Mouse (Mus musculus) right cerebral cortex, postnatal 14 days (tissue): ENCODE data around the gene Cdrt4.

Source experiments
- DNase-seq: peaks from one replicate; pipeline ENCODE4 v3.0.0; 2022

Cdrt4 gene

DNA sequence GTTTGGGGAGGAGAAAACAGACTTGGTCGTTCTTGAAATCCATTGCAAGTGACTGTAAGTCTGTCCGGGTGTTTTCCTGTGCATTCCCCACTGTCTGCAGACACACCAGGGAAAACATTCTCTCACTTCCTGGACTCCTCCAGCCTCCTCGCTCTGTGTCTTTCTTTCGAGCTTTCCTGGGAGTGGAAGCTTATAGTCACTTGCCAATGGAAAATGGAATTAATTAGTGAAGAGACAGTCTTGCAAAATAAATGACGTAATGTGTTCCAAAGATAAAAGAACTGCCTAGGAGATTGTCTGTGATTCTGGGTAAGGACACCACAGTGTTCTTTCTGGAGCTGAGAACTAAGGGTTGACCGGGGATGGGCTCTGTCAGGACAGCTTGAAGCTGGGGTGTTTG lies 7.5 kb upstream of the Cdrt4 start:
- no peak for DNase-seq

GRCm38 (mm10) chr11:62945514-62945913 lies 5.5 kb upstream of the Cdrt4 start:
- no peak for DNase-seq

DNA sequence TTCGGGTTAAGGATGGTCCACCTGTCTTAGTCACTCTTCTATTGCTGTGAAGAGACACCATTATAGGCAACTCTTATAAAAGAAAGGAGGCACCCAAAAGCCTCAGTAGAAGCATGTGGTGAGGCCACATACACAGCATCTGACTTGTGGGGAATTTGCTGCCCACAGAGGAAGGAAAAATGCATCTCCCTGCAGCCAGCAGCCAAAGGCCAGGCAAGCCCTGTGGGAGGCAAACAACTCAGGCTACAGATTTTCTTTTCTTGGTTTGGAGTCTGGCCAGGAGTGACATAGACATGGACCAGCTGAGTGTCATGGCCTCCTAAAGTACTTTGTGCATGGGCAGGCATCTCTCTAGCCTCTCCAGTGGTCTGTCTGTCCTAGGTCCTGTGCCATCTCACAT lies 1.4 kb upstream of the Cdrt4 start:
- DNase-seq = no peak

DNA sequence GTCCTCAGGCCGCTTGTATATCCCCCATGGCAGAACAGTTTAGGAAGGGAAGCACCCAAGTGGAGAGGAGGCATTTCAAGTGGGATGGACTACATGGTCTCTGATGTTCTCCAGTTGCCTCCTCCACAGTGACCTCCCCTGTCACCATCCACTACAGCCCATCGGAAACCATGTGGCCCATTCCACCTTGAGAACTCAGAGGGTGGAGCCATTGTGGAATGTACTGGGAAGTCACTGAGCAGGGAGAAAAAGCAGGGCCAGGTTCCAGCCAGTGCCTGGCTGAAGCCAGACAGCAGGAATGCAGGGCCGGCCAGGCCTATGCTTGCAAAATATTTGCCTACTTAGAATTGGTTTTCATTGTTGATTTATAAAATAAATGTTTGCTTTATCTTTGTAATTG lies 3.8 kb downstream of the Cdrt4 start:
- no peak for DNase-seq

DNA sequence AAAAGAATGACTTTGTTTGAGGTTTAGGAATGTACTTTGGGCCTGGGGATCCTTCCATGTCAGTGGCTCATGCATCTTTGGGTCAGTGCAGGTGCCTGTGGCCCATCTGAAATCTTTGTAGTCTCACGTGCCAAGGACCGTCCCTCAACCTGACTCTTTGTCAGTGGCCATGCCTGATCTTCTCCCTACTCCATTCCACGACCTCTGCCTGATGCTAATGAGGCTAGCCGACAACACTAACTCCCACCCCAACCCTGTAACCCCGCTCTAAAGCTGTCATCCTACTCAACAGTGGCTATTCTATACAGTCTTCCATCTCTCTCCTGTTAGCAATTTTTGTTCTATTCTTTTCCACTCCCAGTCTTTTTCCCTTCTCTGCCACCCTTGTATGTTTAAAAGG lies 4.2 kb downstream of the Cdrt4 start:
- DNase-seq = no peak

GRCm38 (mm10) chr11:62955776-62956175 lies 4.8 kb downstream of the Cdrt4 start:
- no peak for DNase-seq

DNA sequence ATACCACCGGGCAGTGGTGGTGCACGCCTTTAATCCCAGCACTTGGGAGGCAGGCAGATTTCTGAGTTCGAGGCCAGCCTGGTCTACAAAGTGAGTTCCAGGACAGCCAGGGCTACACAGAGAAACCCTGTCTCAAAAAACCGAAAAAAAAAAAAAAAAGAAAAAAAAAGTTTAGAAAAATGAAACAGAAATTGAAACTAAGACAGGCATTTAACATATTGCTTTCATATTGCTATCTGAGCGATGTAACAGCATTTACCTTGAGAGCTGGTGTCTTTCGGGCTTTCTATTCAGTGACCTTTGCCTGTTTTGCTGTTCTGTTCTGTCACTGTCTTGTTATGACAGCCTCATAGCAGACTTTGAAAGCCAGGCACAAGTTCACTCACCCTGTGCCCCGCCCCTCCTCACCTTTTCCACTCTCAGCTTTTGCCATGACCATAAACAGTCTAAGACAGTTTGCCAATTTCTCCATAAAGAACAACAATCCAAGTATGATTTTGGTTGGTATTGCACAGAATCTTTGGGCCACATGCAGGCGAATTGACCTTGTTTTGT lies 6.7 kb downstream of the Cdrt4 start:
- DNase-seq = no peak

DNA sequence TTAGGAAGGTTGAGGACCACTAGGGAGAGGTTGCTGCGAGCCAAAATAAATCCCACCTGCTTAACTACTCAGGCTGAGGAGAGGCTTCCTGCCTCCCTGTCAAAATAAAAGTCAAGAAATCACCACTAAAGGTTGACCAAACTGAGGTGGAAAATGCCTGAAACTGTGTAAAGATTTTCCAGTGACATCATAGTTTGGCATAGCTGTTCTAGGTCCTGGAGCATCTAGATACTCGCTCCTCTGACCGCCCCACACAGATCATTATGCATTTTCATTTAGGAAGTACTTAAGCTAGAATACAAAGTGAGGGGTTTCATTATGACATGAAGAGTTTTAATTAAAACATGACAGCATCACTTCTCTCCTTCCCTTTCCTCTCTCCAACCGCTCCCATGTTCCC lies 12.3 kb downstream of the Cdrt4 start:
- no peak for DNase-seq

- DNase-seq = no peak
Observed at GRCm38 (mm10) chr11:62966424-62966764, 15.4 kb downstream of the Cdrt4 start.

- peak; percentile 11 for DNase-seq
Observed at GRCm38 (mm10) chr11:62966765-62967633, 16.0 kb downstream of the Cdrt4 start.

GRCm38 (mm10) chr11:62977176-62977575 lies 26.2 kb downstream of the Cdrt4 start:
- DNase-seq = no peak

GRCm38 (mm10) chr11:62978886-62979285 lies 27.9 kb downstream of the Cdrt4 start:
- DNase-seq = no peak

DNA sequence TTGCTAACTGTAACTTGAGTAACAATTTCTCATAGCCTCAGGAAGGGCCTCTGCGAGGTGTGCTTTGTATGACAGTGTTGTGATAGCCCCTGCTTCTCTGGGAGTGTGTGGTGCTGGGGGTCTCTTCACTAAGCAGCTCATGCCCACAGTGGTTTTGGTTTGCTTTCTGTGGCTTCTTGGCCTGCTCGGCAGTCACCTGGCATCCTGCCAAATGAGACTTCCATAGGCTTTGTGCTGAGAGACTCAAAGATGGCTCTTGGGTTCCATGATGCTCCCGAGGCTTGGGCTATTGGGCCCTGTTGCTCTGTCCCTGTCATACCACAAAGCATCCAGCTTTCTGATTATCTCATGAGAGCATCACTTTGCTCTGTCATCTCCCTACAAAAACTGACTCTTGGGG lies 30.7 kb downstream of the Cdrt4 start:
- DNase-seq = no peak

GRCm38 (mm10) chr11:62983793-62984192 lies 32.8 kb downstream of the Cdrt4 start:
- no peak for DNase-seq

GRCm38 (mm10) chr11:62984365-62984764 lies 33.4 kb downstream of the Cdrt4 start:
- DNase-seq = no peak

DNA sequence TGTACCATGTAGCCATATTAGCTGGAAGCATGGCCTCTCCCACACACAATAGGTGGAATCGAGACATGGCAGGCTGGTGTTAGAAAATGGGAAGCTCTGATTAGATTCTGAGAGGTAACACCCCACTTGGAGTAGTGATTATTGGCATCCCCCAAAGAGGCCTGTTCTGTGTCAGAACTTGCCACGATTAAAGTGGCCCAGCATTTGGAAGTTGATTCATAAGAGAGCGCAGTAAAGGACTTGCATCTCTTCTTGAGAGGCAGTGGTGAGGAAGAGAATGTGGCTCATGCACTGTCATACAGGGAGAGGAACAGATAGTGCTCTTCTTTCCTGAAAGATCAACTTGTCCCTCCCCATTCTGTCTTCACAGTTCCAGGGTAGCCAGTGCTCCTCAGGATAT lies 34.1 kb downstream of the Cdrt4 start:
- no peak for DNase-seq

DNA sequence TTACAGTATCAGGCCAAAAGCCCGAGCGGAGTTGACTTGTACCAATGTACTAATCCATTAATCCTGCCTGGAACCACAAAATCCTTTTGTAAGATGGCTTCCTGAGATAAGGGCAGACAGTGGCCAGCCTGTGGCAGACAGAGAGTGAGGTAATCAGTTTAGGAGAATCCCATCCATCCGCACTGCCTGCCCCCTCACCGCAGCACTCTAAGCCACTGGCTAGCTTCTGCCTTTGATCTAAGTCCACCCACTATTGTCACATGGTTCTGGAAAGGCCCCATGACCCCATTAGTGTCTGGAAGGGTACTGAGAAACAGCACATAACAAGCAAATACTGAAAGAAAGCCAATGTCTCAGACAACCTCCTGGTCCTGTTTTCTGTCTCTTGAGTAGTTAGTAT lies 35.6 kb downstream of the Cdrt4 start:
- no peak for DNase-seq

GRCm38 (mm10) chr11:62990150-62990685 lies 39.2 kb downstream of the Cdrt4 start:
- DNase-seq = no peak

DNA sequence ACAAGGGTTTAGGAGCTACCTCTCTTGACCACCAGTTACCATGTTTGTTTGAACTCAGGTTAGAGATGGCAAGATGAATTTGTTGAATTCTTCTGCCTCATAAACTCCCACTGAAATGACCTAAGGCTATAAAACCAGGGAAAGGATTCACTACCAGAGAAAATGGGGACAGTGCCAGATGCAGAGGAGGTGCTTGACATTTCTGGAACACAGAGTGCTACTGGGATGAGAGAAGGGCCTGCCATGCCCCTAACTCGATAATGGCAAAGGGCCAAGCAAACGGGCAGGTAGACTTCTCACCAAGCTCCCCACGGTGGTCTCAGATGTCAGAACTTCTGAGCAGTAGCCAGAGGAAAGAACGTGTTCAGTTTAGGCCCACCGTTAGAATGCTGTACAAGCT lies 39.8 kb downstream of the Cdrt4 start:
- DNase-seq = no peak

DNA sequence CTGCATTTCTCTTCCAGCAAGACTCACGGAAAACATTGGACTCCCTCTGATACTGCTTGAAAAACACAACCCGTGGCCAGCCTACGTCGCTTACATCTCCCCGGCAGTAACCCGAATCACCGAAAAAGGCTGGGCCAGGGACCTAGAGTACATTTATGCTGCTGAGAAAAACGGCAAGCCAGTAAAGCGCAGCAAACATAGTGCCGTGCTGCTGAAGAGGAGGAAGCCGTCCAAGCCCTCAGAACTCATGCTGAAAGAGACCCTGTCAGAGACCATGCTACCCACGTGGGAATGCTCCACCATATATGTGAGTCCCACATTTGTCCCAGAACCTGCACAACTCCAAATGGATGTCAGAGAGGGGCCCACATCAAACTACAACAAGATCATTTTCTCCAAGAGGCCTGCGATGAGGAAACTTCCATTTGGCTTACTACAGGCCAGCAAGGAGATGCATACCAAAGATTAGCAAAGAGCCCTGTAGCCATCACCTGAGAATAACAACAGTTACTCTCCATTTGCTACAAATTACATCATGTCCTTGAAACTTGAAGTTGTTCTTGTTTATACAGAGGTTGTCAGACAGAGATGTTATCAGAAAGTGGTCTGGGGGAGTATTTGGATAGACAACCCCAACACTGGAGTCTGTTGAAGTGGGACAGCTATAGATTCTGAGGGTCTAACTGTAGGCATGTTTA lies 41.7 kb downstream of the Cdrt4 start:
- DNase-seq = no peak

GRCm38 (mm10) chr11:62995066-62995754 lies 44.2 kb downstream of the Cdrt4 start:
- no peak for DNase-seq

DNA sequence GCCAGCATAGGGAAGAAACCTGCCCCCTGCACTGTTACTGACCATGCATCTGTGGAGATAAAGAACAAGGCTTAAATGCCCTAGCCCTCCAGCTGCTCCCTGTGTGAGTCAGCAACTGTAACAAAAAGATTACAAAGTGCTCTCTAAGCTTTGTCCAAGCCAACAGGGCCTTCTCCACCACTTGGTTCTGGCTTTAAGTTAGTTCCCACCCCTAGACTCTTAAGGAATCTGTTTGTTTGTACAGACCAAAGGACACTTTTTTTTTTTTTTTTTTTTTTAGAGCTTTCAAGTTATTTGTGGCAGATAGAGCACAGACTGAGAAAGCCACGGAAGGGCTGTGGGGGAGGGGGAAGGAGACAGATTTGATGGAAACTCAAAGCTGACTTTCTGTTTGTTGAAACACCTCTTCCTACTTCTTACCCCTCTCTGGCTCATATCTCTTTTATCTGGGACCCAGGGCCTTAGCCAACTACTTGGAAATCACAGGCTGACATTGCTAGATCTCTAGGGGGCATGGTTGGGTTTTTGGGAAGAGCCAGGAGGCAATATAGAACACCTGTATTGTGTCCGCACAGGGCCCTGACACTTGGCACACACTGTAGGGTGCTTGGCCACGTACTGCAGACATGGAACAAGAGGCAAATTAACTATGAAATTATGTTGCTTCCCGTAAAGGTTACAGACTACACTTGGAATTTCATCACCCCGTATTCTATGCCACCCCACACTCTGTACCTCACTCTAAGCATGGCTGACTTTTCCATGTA lies 44.9 kb downstream of the Cdrt4 start:
- DNase-seq = no peak

GRCm38 (mm10) chr11:62996522-62996898 lies 45.5 kb downstream of the Cdrt4 start:
- no peak for DNase-seq
